Mouse (Mus musculus): Measurements from ENCODE around the gene Gemin5. TPM values are rescaled to one million over a fixed set of nuclear protein-coding genes. Genes with fewer than 3 reads are reported as not detected.
"Not testable (repeated sequence)": the region's sequence is repeated elsewhere in the genome, so short reads cannot be mapped to it uniquely, and the experiment has no call there.

Gemin5 gene
- total and polyA plus RNA-seq, 3 experiments, result 66.7 to 89.6 (median 88.6) TPM

DNA sequence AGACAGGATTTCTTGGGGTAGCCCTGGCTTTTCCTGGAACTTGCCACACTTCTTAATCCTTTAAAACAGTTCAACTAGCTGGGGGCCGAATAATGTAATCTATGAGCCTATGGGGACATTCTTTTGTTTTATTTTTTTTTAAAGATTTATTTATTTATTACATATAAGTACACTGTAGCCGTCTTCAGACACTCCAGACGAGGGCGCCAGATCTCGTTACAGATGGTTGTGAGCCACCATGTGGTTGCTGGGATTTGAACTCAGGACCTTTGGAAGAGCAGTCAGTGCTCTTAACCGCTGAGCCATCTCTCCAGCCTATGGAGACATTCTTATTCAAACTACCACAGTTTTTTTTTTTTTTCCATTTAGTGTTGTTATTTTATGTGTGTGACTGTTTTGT, 11.6 kb upstream of the Gemin5 start:
- H3K27me3 ChIP-seq (replicated peaks); H3K9ac ChIP-seq (ENCODE audit: insufficient read depth, low read depth); H3K4me2 ChIP-seq (ENCODE audit: insufficient read depth, low read depth, poor library complexity, severe bottlenecking); H3K27ac ChIP-seq (ENCODE audit: insufficient read depth, low read depth); DNase-seq (ENCODE audit: extremely low read depth); H3K79me2 ChIP-seq (replicated peaks; ENCODE audit: control insufficient read depth, extremely low read depth, insufficient read depth, poor library complexity, severe bottlenecking); H3K9me3 ChIP-seq (replicated peaks; ENCODE audit: low read length); dilution Hi-C loops (cut with MboI; ENCODE audit: extremely low pct_ligation_motif_present, extremely low pct_unique_long_range_greater_than_20kb, low sequenced_read_pairs); H3K4me3 ChIP-seq (replicated peaks in 1 of 3; ENCODE audit: low read depth in 2 of 3, low read length in 2 of 3, poor library complexity in 1 of 3): not testable (repeated sequence)
- peaks cover 38 to 58% of the 10 kb centered on the region in 2 experiments for H3K36me3 ChIP-seq (replicated peaks in 1 of 2; ENCODE audit: control insufficient read depth in 1 of 2, insufficient read depth in 1 of 2, low read length in 1 of 2)
- in situ Hi-C loops (cut with MboI; ENCODE audit: low pct_ligation_motif_present, low pct_unique_long_range_greater_than_20kb, low sequenced_read_pairs), result loop anchor here (10.0 kb wide), 1 partner anchor 125 kb away; the partner anchor contains the start of gene Zfp692
- H3K4me1 ChIP-seq (ENCODE audit: control insufficient read depth in 1 of 2, insufficient read depth in 2 of 2), result peaks cover 3 to 35% of the 10 kb centered on the region in 2 experiments
- TF ChIP-seq CTCF (conservative IDR thresholded peaks at IDR 0.05 in 1 of 2, IDR thresholded peaks at IDR 0.05 in 1 of 2; ENCODE audit: low read depth in 2 of 2, low read length in 2 of 2) (peak in 1 of 2 experiments; percentile 35; a peak in 1 of 4 replicates), EP300 (IDR thresholded peaks at IDR 0.05; ENCODE audit: low read length) (0 out of 2 replicates have a peak, but pooled peaks have one; percentile 4)

DNA sequence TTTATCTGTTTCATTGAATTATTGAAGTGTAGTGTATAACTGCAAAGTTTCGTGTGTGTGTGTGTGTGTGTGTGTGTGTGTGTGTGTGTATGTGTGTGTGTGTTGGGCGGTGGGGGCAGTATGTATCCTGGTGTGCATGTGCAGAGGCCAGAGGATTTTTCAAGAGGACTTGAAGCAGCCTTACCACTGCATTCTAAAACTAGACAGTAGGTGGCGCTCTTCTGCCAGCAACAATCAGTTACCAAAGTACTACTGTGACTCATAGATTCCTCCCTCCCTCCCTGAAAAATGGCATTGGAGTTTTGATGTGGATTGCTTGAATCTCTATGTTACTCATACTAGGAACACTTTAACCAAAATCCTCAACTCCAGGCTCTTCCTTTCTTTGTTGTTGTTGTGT, 11.2 kb upstream of the Gemin5 start:
- Histone ChIP-seq H3K4me1 (ENCODE audit: control insufficient read depth in 1 of 2, insufficient read depth in 2 of 2) (peaks cover 0 to 31% of the 10 kb centered on the region in 2 experiments; a peak in 3 of 4 replicates), H3K79me2 (replicated peaks; ENCODE audit: control insufficient read depth, extremely low read depth, insufficient read depth, poor library complexity, severe bottlenecking) (no peaks in the 10 kb centered on the region), H3K36me3 (replicated peaks in 1 of 2; ENCODE audit: control insufficient read depth in 1 of 2, insufficient read depth in 1 of 2, low read length in 1 of 2) (peaks cover 40 to 62% of the 10 kb centered on the region in 2 experiments), H3K9me3 (replicated peaks; ENCODE audit: low read length) (no peaks in the 10 kb centered on the region), H3K4me3 (replicated peaks in 1 of 3; ENCODE audit: low read depth in 2 of 3, low read length in 2 of 3, poor library complexity in 1 of 3) (no peak overlapping the region), H3K27me3 (replicated peaks) (no peaks in the 10 kb centered on the region), H3K4me2 (ENCODE audit: insufficient read depth, low read depth, poor library complexity, severe bottlenecking) (no peak overlapping the region), H3K27ac (ENCODE audit: insufficient read depth, low read depth) (no peak overlapping the region), H3K9ac (ENCODE audit: insufficient read depth, low read depth) (no peak overlapping the region)
- in situ Hi-C loops (cut with MboI; ENCODE audit: low pct_ligation_motif_present, low pct_unique_long_range_greater_than_20kb, low sequenced_read_pairs), result no loop called here
- TF ChIP-seq JUN (IDR thresholded peaks at IDR 0.05; ENCODE audit: insufficient read depth, low read depth, low read length), result peak; percentile 97
- no peak for TF ChIP-seq GABPA (IDR thresholded peaks at IDR 0.05; ENCODE audit: insufficient replicate concordance, low read depth, low read length)
- TF ChIP-seq JUND (conservative IDR thresholded peaks at IDR 0.05; ENCODE audit: low read depth, low read length), result peak; percentile 99
- TF ChIP-seq IRF4 (IDR thresholded peaks at IDR 0.05; ENCODE audit: low read depth, low read length), result peak; percentile 71; the same call in 1 of the 2 replicates
- peak; percentile 42; the same call in 1 of the 2 replicates for TF ChIP-seq NELFE (IDR thresholded peaks at IDR 0.05; ENCODE audit: low read depth, low read length)
- TF ChIP-seq SMC3 (IDR thresholded peaks at IDR 0.05; ENCODE audit: low read depth, low read length), result peak; percentile 96
- peak; percentile 90; the same call in 1 of the 2 replicates for TF ChIP-seq MAZ (IDR thresholded peaks at IDR 0.05; ENCODE audit: low read depth, low read length)
- TF ChIP-seq MXI1 (IDR thresholded peaks at IDR 0.05; ENCODE audit: low read depth, low read length), result no peak
- TF ChIP-seq RCOR1 (conservative IDR thresholded peaks at IDR 0.05; ENCODE audit: low read depth, low read length), result no peak
- peak; percentile 50; the same call in 1 of the 2 replicates for TF ChIP-seq EP300 (IDR thresholded peaks at IDR 0.05; ENCODE audit: low read length)
- peak; percentile 74 for TF ChIP-seq ZC3H11A (IDR thresholded peaks at IDR 0.05; ENCODE audit: low read depth, low read length)
- peak; percentile 71; the same call in 1 of the 2 replicates for TF ChIP-seq MEF2A (IDR thresholded peaks at IDR 0.05; ENCODE audit: borderline replicate concordance, low read depth, low read length)
- no peak for TF ChIP-seq SIN3A (IDR thresholded peaks at IDR 0.05; ENCODE audit: low read length)
- 0 out of 2 replicates have a peak, but pooled peaks have one; percentile 17 for TF ChIP-seq ETS1 (conservative IDR thresholded peaks at IDR 0.05; ENCODE audit: low read depth, low read length)
- TF ChIP-seq CTCF (conservative IDR thresholded peaks at IDR 0.05 in 1 of 2, IDR thresholded peaks at IDR 0.05 in 1 of 2; ENCODE audit: low read depth in 2 of 2, low read length in 2 of 2), result peak; percentile 97 to 98
- TF ChIP-seq E2F4 (IDR thresholded peaks at IDR 0.05; ENCODE audit: insufficient replicate concordance, low read depth, low read length), result no peak
- TF ChIP-seq TCF12 (IDR thresholded peaks at IDR 0.05; ENCODE audit: low read depth, low read length), result no peak
- no peak for TF ChIP-seq ZKSCAN1 (IDR thresholded peaks at IDR 0.05; ENCODE audit: borderline replicate concordance, low read depth, low read length)
- TF ChIP-seq RAD21 (IDR thresholded peaks at IDR 0.05; ENCODE audit: low read depth, low read length), result peak; percentile 99
- dilution Hi-C loops (cut with MboI; ENCODE audit: extremely low pct_ligation_motif_present, extremely low pct_unique_long_range_greater_than_20kb, low sequenced_read_pairs), result no loop called here
- peak; percentile 96 for DNase-seq (ENCODE audit: extremely low read depth)

Measured in CH12.LX (cell line).